Mouse (Mus musculus) spleen, adult 2 months (tissue): ENCODE measurements around the gene Aars2.

Source experiments
- CTCF ChIP-seq: fragments of 200-500 bp; IDR thresholded peaks from 2 replicates; pipeline ENCODE4 v1.5.1; 2011; ENCODE audit warnings: mild to moderate bottlenecking, inconsistent platforms; ENCODE audit not compliant: insufficient read depth, insufficient read length, insufficient replicate concordance; ENCODE audit errors: extremely low read depth
- POLR2A ChIP-seq: fragments of 200-500 bp; IDR thresholded peaks from 2 replicates; pipeline ENCODE4 v1.6.1; 2011; ENCODE audit warnings: low read depth, low read length, inconsistent platforms

- TF ChIP-seq POLR2A = no peak
- no peak for TF ChIP-seq CTCF
Observed at GRCm38 (mm10) chr17:45569999-45570398, 63.4 kb downstream of the Aars2 start.
